Mouse (Mus musculus) left cerebral cortex, postnatal 14 days (tissue): Measurements from ENCODE around the gene Dennd5b. TPM values are rescaled to one million over a fixed set of nuclear protein-coding genes. Genes with fewer than 3 reads are reported as not detected.

Experiments used
- total RNA-seq, 2 experiments: library from RNA; stranded (reverse); gene quantifications; 2 replicates each; pipeline ENCODE4 v1.2.3; 2021

Gene Dennd5b
- total RNA-seq, 2 experiments from 2014 or later, result 52.9 to 59.1 TPM

Other genes starting within 250 kb of the Dennd5b start
- 1 to 10 TPM; 6.6 to 7.1 TPM for gene Caprin2, start 205.4 kb downstream of the Dennd5b start, total RNA-seq
- gene Sinhcaf, start 155.2 kb downstream of the Dennd5b start, total RNA-seq, result 1 to 10 TPM; 2.3 to 4.3 TPM
- not detected for gene Gm10203, start 28.5 kb upstream of the Dennd5b start, total RNA-seq
- gene Etfbkmt, start 38.2 kb upstream of the Dennd5b start, total RNA-seq, result 1 to 10 TPM; 1.8 to 2.1 TPM
- 10 to 100 TPM; 34.1 to 36.0 TPM for gene Amn1, start 87.0 kb upstream of the Dennd5b start, total RNA-seq
- 10 to 100 TPM; 13.7 to 15.8 TPM for gene Resf1, start 207.7 kb upstream of the Dennd5b start, total RNA-seq